Mouse (Mus musculus) neural tube, embryonic 13.5 days (tissue): Measurements from ENCODE around the gene Mcf2l. TPM values are rescaled to one million over a fixed set of nuclear protein-coding genes. Genes with fewer than 3 reads are reported as not detected.

Source experiments
- microRNA-seq: library from miRNA; unstranded; fragments of <30 nt; microRNA quantifications from one replicate; pipeline ENCODE4, GENCODE M21; 2016
- polyA plus RNA-seq: library from polyadenylated mRNA; unstranded; fragments of >200 nt; fragmentation: Nextera tagmentation; extraction: Ambion mirVana; gene quantifications from 2 replicates; pipeline ENCODE4 v1.2.1, GENCODE M21; 2015

Gene Mcf2l
- polyA plus RNA-seq, 1 experiment from 2014 or later: 107 TPM

Small RNA genes within 50 kb of the gene (microRNA-seq; reads per million reads assigned to microRNA genes)
- gene Gm38671: 0.74 reads per million

Other genes starting within 250 kb of the Mcf2l start
- gene Tubgcp3, start 201.6 kb upstream of the Mcf2l start, polyA plus RNA-seq: 34.6 and 38.0 TPM in 2 replicates
- gene Atp11a, start 116.8 kb upstream of the Mcf2l start, polyA plus RNA-seq: 12.3 TPM in 2 replicates
- gene F7, start 152.2 kb downstream of the Mcf2l start, polyA plus RNA-seq: 0.10 TPM in 1 of 2 replicates, not detected in the other
- gene F10, start 163.5 kb downstream of the Mcf2l start, polyA plus RNA-seq: 0.23 and 0.59 TPM in 2 replicates
- 0.56 and 0.95 TPM in 2 replicates for gene Proz, start 187.1 kb downstream of the Mcf2l start, polyA plus RNA-seq
- 45.7 and 46.0 TPM in 2 replicates for gene Pcid2, start 231.7 kb downstream of the Mcf2l start, polyA plus RNA-seq
- gene Cul4a, start 231.8 kb downstream of the Mcf2l start, polyA plus RNA-seq: 72.1 and 82.7 TPM in 2 replicates